ENCODE assay signal across 8 mouse cellular contexts in the genomic region with DNA sequence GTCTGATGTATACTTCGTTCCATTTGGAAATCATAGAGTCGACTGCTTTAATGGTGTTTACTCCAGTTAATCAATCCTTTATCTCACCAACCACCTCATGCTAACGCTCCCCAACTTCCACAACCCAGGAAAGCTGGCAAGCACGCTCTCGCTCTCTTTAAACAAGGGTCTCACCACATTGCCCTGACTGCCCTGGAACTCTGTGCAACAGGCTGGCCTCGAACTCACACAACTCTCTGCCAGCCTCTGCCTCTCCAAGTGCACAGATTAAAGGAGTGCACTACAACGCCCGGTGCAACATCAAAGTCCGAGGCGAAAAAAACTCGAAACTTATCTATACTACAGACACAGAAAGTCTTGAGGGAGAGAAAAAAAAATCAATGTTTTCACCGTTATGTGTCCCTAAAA. TPM values are rescaled to one million over a fixed set of nuclear protein-coding genes. Genes with fewer than 3 reads are reported as not detected.
DNase-seq lines count a peak whose midpoint lies in the region; ATAC-seq and TF ChIP-seq lines count a peak whose summit lies in the region.

No protein-coding gene starts in this region.

- DNase-seq in cerebellum, adult 9-11 months = peak; percentile 61
- DNase-seq in cerebellum, postnatal 25 days = no peak
- DNase-seq in midbrain, postnatal 0 days (ENCODE audit: low spot score) = no peak
- no peak for DNase-seq in left cerebral cortex, postnatal 4 days
- DNase-seq in c-Kit-positive CD71-positive TER-119-positive erythroid progenitor cells, embryonic 14.5 days (ENCODE audit: low spot score) = no peak

- H3K79me2 ChIP-seq in C2C12 (ENCODE audit: control insufficient read depth, insufficient read depth) = peaks cover 54% of the 10 kb centered on the region

- peak overlapping the region; percentile 70 for H3K9ac ChIP-seq in intestine, postnatal 0 days (ENCODE audit: low read depth, low read length)
- H3K9ac ChIP-seq in midbrain, postnatal 0 days (replicated peaks; ENCODE audit: low read length, poor library complexity, severe bottlenecking) = peak overlapping the region; percentile 68

- H3K9me3 ChIP-seq in erythroblast, embryonic 14.5 days (ENCODE audit: control insufficient read depth, low read length) = no peaks in the 10 kb centered on the region
- H3K9me3 ChIP-seq in intestine, postnatal 0 days (ENCODE audit: control insufficient read depth) = no peaks in the 10 kb centered on the region
- H3K9me3 ChIP-seq in midbrain, postnatal 0 days (ENCODE audit: low read length) = no peaks in the 10 kb centered on the region

- intact Hi-C loops in left cerebral cortex, postnatal 4 days (cut with DNase I) = loop anchor here (10.0 kb wide), 1 partner anchor 757 kb away; no protein-coding TSS in a partner anchor

- peak overlapping the region; percentile 65 for H3K4me2 ChIP-seq in intestine, postnatal 0 days (replicated peaks; ENCODE audit: low read depth)
- peak overlapping the region; percentile 67 for H3K4me2 ChIP-seq in midbrain, postnatal 0 days (ENCODE audit: low read depth, low read length, poor library complexity, severe bottlenecking)

- H3ac ChIP-seq in C2C12 (ENCODE audit: control insufficient read depth, insufficient read length, low read depth) = peak overlapping the region; percentile 74

- H3K4me1 ChIP-seq in erythroblast, embryonic 14.5 days (ENCODE audit: control insufficient read depth) = peaks cover 56% of the 10 kb centered on the region
- H3K4me1 ChIP-seq in intestine, postnatal 0 days (replicated peaks; ENCODE audit: control insufficient read depth, insufficient read depth, low read length) = peaks cover 5% of the 10 kb centered on the region; the same call in 1 of the 2 replicates
- H3K4me1 ChIP-seq in midbrain, postnatal 0 days (ENCODE audit: insufficient read depth, low read length) = peaks cover 4% of the 10 kb centered on the region; the same call in 1 of the 2 replicates

- H3K27ac ChIP-seq in intestine, postnatal 0 days (ENCODE audit: low read depth, low read length) = peak overlapping the region; percentile 89
- H3K27ac ChIP-seq in midbrain, postnatal 0 days (ENCODE audit: low read depth, low read length) = peak overlapping the region; percentile 83

- ATAC-seq in intestine, postnatal 0 days = peak; percentile 59
- ATAC-seq in midbrain, postnatal 0 days (ENCODE audit: low FRiP score) = peak; percentile 32

- WGBS in intestine, postnatal 0 days = under 1% methylated on average over 12 of the region's 12 CpGs
- WGBS in midbrain, postnatal 0 days = 5% methylated on average over 12 of the region's 12 CpGs

- peaks cover 18% of the 10 kb centered on the region for H3K36me3 ChIP-seq in C2C12 (ENCODE audit: control insufficient read depth, insufficient read depth)
- H3K36me3 ChIP-seq in erythroblast, embryonic 14.5 days (ENCODE audit: control insufficient read depth) = peaks cover 45% of the 10 kb centered on the region
- H3K36me3 ChIP-seq in intestine, postnatal 0 days (ENCODE audit: control insufficient read depth, insufficient read depth) = peaks cover 17% of the 10 kb centered on the region; the same call in 1 of the 2 replicates
- peaks cover 9% of the 10 kb centered on the region; the same call in 1 of the 2 replicates for H3K36me3 ChIP-seq in midbrain, postnatal 0 days (ENCODE audit: insufficient read depth, low read length)

- H3K27me3 ChIP-seq in C2C12 (ENCODE audit: control insufficient read depth, insufficient read depth, insufficient read length) = no peaks in the 10 kb centered on the region
- H3K27me3 ChIP-seq in erythroblast, embryonic 14.5 days (ENCODE audit: control insufficient read depth) = no peaks in the 10 kb centered on the region
- no peaks in the 10 kb centered on the region for H3K27me3 ChIP-seq in intestine, postnatal 0 days (replicated peaks; ENCODE audit: control insufficient read depth, insufficient read depth, low read length)
- no peaks in the 10 kb centered on the region for H3K27me3 ChIP-seq in midbrain, postnatal 0 days (ENCODE audit: insufficient read depth, low read length)

- peaks cover 43% of the 10 kb centered on the region for H3K79me3 ChIP-seq in C2C12 (ENCODE audit: low read depth)

- no peak for TF ChIP-seq CTCF in C2C12 (IDR thresholded peaks at IDR 0.05; ENCODE audit: control insufficient read depth, insufficient read depth, insufficient read length)
- TF ChIP-seq CTCF in intestine, postnatal 0 days (IDR thresholded peaks at IDR 0.05; ENCODE audit: low read depth) = no peak
- TF ChIP-seq CTCF in midbrain, postnatal 0 days (IDR thresholded peaks at IDR 0.05) = no peak

- H3K4me3 ChIP-seq in C2C12 (ENCODE audit: insufficient read depth, poor library complexity, severe bottlenecking) = peak overlapping the region; percentile 59
- peak overlapping the region; percentile 83 for H3K4me3 ChIP-seq in erythroblast, embryonic 14.5 days (replicated peaks)
- H3K4me3 ChIP-seq in intestine, postnatal 0 days (ENCODE audit: low read depth, low read length) = peak overlapping the region; percentile 56
- peak overlapping the region; percentile 58 for H3K4me3 ChIP-seq in midbrain, postnatal 0 days (ENCODE audit: low read depth, low read length)

TF ChIP-seq in C2C12, 6 proteins besides CTCF, POLR2A, EP300 and RAD21:
- TF ChIP-seq MAX (IDR thresholded peaks at IDR 0.05) (no peak), FOSL1 (IDR thresholded peaks at IDR 0.05; ENCODE audit: insufficient read depth, low read length, poor library complexity, severe bottlenecking) (no peak), MYOG (IDR thresholded peaks at IDR 0.05; ENCODE audit: control insufficient read depth, extremely low read depth, insufficient read length) (no peak), MYOD1 (IDR thresholded peaks at IDR 0.05; ENCODE audit: control insufficient read depth, insufficient read length, low read depth) (no peak), USF1 (IDR thresholded peaks at IDR 0.05; ENCODE audit: low read depth) (no peak), CEBPB (IDR thresholded peaks at IDR 0.05; ENCODE audit: low read depth) (no peak)

RNA-seq across cellular contexts. Expression of gene Gm28048, which starts 0.3 kb away (rescaled TPM):
- 1.4 TPM for polyA plus RNA-seq in C2C12 (2012; fragmentation: generic; extraction: Trizol)
- not detected in 2 replicates for polyA plus RNA-seq in erythroblast, embryonic 14.5 days (2012)
- 15.8 and 20.3 TPM in 2 replicates for polyA plus RNA-seq in intestine, postnatal 0 days (2015; fragmentation: Nextera tagmentation; extraction: Ambion mirVana)
- 2.5 TPM in 1 of 2 replicates, not detected in the other for total RNA-seq in midbrain, postnatal 0 days (2014; rRNA removed)
- 2.7 and 3.3 TPM in 2 replicates for polyA plus RNA-seq in midbrain, postnatal 0 days (2015; fragmentation: Nextera tagmentation; extraction: Ambion mirVana)
- total RNA-seq in left cerebral cortex, postnatal 4 days (2021) = 1 to 10 TPM; 2.2 to 2.9 TPM

RNA-seq across cellular contexts. Expression of gene Commd1, which starts 0.6 kb away (rescaled TPM):
- polyA plus RNA-seq in C2C12 (2012; fragmentation: generic; extraction: Trizol) = 126 TPM
- 5.2 and 6.7 TPM in 2 replicates for polyA plus RNA-seq in erythroblast, embryonic 14.5 days (2012)
- polyA plus RNA-seq in intestine, postnatal 0 days (2015; fragmentation: Nextera tagmentation; extraction: Ambion mirVana) = 286 and 294 TPM in 2 replicates
- total RNA-seq in midbrain, postnatal 0 days (2014; rRNA removed) = 20.3 and 23.5 TPM in 2 replicates
- 218 and 221 TPM in 2 replicates for polyA plus RNA-seq in midbrain, postnatal 0 days (2015; fragmentation: Nextera tagmentation; extraction: Ambion mirVana)
- total RNA-seq in left cerebral cortex, postnatal 4 days (2021) = 10 to 100 TPM; 60.6 to 68.7 TPM

RNA-seq across cellular contexts. Expression of gene Cct4, which starts 8.8 kb away (rescaled TPM):
- polyA plus RNA-seq in C2C12 (2012; fragmentation: generic; extraction: Trizol) = 144 TPM
- 17.0 and 22.5 TPM in 2 replicates for polyA plus RNA-seq in erythroblast, embryonic 14.5 days (2012)
- 95.3 and 101 TPM in 2 replicates for polyA plus RNA-seq in intestine, postnatal 0 days (2015; fragmentation: Nextera tagmentation; extraction: Ambion mirVana)
- total RNA-seq in midbrain, postnatal 0 days (2014; rRNA removed) = 139 and 213 TPM in 2 replicates
- 227 and 230 TPM in 2 replicates for polyA plus RNA-seq in midbrain, postnatal 0 days (2015; fragmentation: Nextera tagmentation; extraction: Ambion mirVana)
- total RNA-seq in left cerebral cortex, postnatal 4 days (2021) = 100 to 1,000 TPM; 194 to 197 TPM

RNA-seq across cellular contexts. Expression of gene Zrsr1, which starts 9.7 kb away (rescaled TPM):
- 3.4 TPM for polyA plus RNA-seq in C2C12 (2012; fragmentation: generic; extraction: Trizol)
- polyA plus RNA-seq in erythroblast, embryonic 14.5 days (2012) = 0.67 and 1.2 TPM in 2 replicates
- polyA plus RNA-seq in intestine, postnatal 0 days (2015; fragmentation: Nextera tagmentation; extraction: Ambion mirVana) = 2.0 and 2.3 TPM in 2 replicates
- total RNA-seq in midbrain, postnatal 0 days (2014; rRNA removed) = 21.2 and 23.6 TPM in 2 replicates
- 7.1 and 8.4 TPM in 2 replicates for polyA plus RNA-seq in midbrain, postnatal 0 days (2015; fragmentation: Nextera tagmentation; extraction: Ambion mirVana)
- 10 to 100 TPM; 28.8 to 33.1 TPM for total RNA-seq in left cerebral cortex, postnatal 4 days (2021)

RNA-seq across cellular contexts. Expression of gene Fam161a, which starts 25.8 kb away (rescaled TPM):
- 0.23 TPM for polyA plus RNA-seq in C2C12 (2012; fragmentation: generic; extraction: Trizol)
- 0.18 and 0.30 TPM in 2 replicates for polyA plus RNA-seq in erythroblast, embryonic 14.5 days (2012)
- polyA plus RNA-seq in intestine, postnatal 0 days (2015; fragmentation: Nextera tagmentation; extraction: Ambion mirVana) = 1.9 and 2.8 TPM in 2 replicates
- total RNA-seq in midbrain, postnatal 0 days (2014; rRNA removed) = 4.6 and 5.4 TPM in 2 replicates
- polyA plus RNA-seq in midbrain, postnatal 0 days (2015; fragmentation: Nextera tagmentation; extraction: Ambion mirVana) = 4.2 and 6.1 TPM in 2 replicates
- total RNA-seq in left cerebral cortex, postnatal 4 days (2021) = 1 to 10 TPM; 3.9 to 4.3 TPM

Comparison
In these comparisons a context has a peak if more than half of its experiments do, and no peak if none do; other contexts are left out.
1. RNA of gene Commd1, which starts 0.6 kb away (polyA plus RNA-seq): 286 to 294 TPM in intestine, postnatal 0 days, 218 to 221 TPM in midbrain, postnatal 0 days and 126 TPM in C2C12 (single experiment); 5.2 to 6.7 TPM in erythroblast, embryonic 14.5 days; every median in the first group is over 10 times any median in the second.
2. Peak in every context shown above with its lines, with median percentiles within 50 percentile points of each other: H3K4me3 ChIP-seq.